Mouse (Mus musculus) right cerebral cortex, postnatal 4 days (tissue): ENCODE data around the gene Cep135.

ENCODE experiments used
- DNase-seq: peaks from one replicate; pipeline ENCODE4 v3.0.0-alpha.2; 2022

Gene Cep135

GRCm38 (mm10) chr5:76588551-76589283 lies at the start of gene Cep135:
Gene Cep135, plus strand, starts transcription at chr5:76588698.
- peak; percentile 92 for DNase-seq

GRCm38 (mm10) chr5:76540181-76540580 lies 48.3 kb upstream of the Cep135 start:
- DNase-seq: no peak

- DNase-seq: no peak
Measured at GRCm38 (mm10) chr5:76540842-76541241, 47.7 kb upstream of the Cep135 start.

- no peak for DNase-seq
Measured at GRCm38 (mm10) chr5:76543200-76543599, 45.3 kb upstream of the Cep135 start.

- no peak for DNase-seq
Measured at GRCm38 (mm10) chr5:76550426-76550825, 38.1 kb upstream of the Cep135 start.

- DNase-seq: peak; percentile 74
Measured at GRCm38 (mm10) chr5:76565321-76565720, 23.2 kb upstream of the Cep135 start.

GRCm38 (mm10) chr5:76574251-76574650 lies 14.2 kb upstream of the Cep135 start:
- no peak for DNase-seq

GRCm38 (mm10) chr5:76577026-76577425 lies 11.5 kb upstream of the Cep135 start:
- DNase-seq: no peak

- no peak for DNase-seq
Measured at GRCm38 (mm10) chr5:76585378-76585777, 3.1 kb upstream of the Cep135 start.

GRCm38 (mm10) chr5:76589311-76589710 lies 813 bp downstream of the Cep135 start:
- DNase-seq: no peak

- DNase-seq: no peak
Measured at GRCm38 (mm10) chr5:76590009-76590408, 1.5 kb downstream of the Cep135 start.

- DNase-seq: no peak
Measured at GRCm38 (mm10) chr5:76591885-76592284, 3.4 kb downstream of the Cep135 start.

- no peak for DNase-seq
Measured at GRCm38 (mm10) chr5:76609702-76610370, 21.3 kb downstream of the Cep135 start.

GRCm38 (mm10) chr5:76612867-76613499 lies 24.5 kb downstream of the Cep135 start:
- no peak for DNase-seq

GRCm38 (mm10) chr5:76615276-76615675 lies 26.8 kb downstream of the Cep135 start:
- peak; percentile 21 for DNase-seq

- DNase-seq: peak; percentile 22
Measured at GRCm38 (mm10) chr5:76616196-76616747, 27.8 kb downstream of the Cep135 start.

GRCm38 (mm10) chr5:76618750-76619149 lies 30.3 kb downstream of the Cep135 start:
- DNase-seq: no peak

GRCm38 (mm10) chr5:76623759-76624158 lies 35.3 kb downstream of the Cep135 start:
- no peak for DNase-seq

- no peak for DNase-seq
Measured at GRCm38 (mm10) chr5:76627770-76628169, 39.3 kb downstream of the Cep135 start.

GRCm38 (mm10) chr5:76634012-76634411 lies 45.5 kb downstream of the Cep135 start:
- no peak for DNase-seq

GRCm38 (mm10) chr5:76635592-76635991 lies 47.1 kb downstream of the Cep135 start:
- DNase-seq: no peak

- DNase-seq: no peak
Measured at GRCm38 (mm10) chr5:76642076-76642475, 53.6 kb downstream of the Cep135 start.

GRCm38 (mm10) chr5:76644234-76644633 lies 55.7 kb downstream of the Cep135 start:
- no peak for DNase-seq
